Mouse (Mus musculus) hematopoietic stem cell, adult 5-6 weeks (primary cell): ENCODE measurements around the gene Mrpl49. TPM values are rescaled to one million over a fixed set of nuclear protein-coding genes. Genes with fewer than 3 reads are reported as not detected.
A peak's percentile ranks its signal among the peaks of the same experiment; 100 is the strongest.

Experiments used
- ATAC-seq, 2 experiments: fragments of 125-278 bp in 1 of 2; replicated peaks in 1 of 2; 2 replicates each; pipeline ENCODE4 v1.8.0; 2016 to 2017; ENCODE audit warnings: inconsistent platforms in 2 of 2, mild to moderate bottlenecking in 2 of 2, moderate number of reproducible peaks in 2 of 2, low read depth in 1 of 2, moderate TSS enrichment in 1 of 2; ENCODE audit not compliant: low FRiP score in 2 of 2, poor library complexity in 2 of 2, severe bottlenecking in 2 of 2, insufficient read depth in 1 of 2, low TSS enrichment in 1 of 2
- total RNA-seq: library from RNA; stranded (forward); fragments of 172-1452, 232-1000 nt; gene quantifications from 2 replicates; pipeline ENCODE4 v1.2.3, GENCODE M21; 2017

Mrpl49 gene
- total RNA-seq: 37.0 and 38.9 TPM in 2 replicates

GRCm38 (mm10) chr19:6057313-6058096 is at the start of gene Mrpl49, which contains the start of gene Fau:
Gene Mrpl49 (minus strand): TSS chr19:6057785.
Gene Fau (plus strand): TSS chr19:6057844.
- ATAC-seq: peak; percentile 80 to 81

DNA sequence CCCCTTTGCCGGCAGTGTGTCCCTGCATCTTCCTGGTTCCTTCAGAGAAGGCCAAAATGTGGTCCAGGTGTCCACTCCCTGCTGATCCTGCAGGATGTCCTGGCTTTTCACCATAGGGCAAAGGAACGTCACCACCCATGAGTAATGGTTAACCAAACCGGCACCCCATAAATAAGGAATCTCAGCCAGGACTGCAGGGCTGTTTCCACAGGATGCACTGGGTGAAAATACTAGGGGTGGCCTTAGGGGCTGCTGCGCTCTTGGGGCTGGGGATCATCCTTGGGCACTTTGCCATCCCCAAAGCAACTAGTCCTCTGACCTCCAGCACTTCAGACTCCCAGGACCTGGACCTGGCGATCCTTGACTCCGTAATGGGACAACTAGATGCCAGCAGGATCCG is 48.0 kb upstream of the Mrpl49 start, which contains the start of gene Naaladl1:
Naaladl1 (plus strand) TSS at position 197 of the 400 bp plus-strand sequence.
- no peak for ATAC-seq

DNA sequence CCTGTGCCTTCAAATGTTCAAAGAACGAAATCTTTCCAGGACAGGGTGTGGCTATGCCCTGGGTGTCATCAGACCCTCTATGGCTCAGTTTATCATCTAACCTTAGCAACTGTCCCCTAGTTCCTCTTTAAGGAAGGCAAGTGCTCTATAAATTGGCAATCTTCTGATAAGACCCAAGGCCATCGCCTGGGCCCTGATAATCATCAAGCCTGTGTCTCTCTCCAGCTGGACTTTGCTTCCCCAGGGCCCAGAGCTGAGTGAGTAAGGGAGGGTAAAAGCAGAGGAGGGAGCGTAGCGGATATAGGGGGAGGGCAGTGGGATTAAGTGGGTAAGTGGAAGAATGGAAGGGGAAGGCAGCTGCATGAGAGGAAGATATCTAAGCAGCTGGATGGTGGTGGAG is 46.9 kb upstream of the Mrpl49 start:
- ATAC-seq: no peak

GRCm38 (mm10) chr19:6102169-6102853 is 44.7 kb upstream of the Mrpl49 start:
- no peak for ATAC-seq

DNA sequence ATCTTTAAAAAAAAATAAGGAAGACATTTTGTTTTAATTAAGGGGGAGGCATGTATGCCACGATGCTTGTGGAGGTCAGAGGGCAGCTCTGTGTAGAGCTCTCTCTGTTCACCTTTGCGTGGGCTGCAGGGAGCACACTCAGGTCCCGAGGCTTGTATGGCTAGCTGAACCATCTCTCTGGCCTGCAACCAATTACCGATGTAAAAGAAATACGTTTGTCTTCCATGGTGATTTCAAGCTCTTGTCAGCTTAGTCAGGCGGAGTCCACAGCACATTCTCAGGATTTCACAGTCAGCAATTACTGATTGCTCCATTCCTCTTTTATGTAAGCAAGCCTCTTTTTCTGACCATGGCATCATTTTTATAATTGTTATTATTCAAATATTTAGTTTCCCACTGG is 43.6 kb upstream of the Mrpl49 start:
- no peak for ATAC-seq

DNA sequence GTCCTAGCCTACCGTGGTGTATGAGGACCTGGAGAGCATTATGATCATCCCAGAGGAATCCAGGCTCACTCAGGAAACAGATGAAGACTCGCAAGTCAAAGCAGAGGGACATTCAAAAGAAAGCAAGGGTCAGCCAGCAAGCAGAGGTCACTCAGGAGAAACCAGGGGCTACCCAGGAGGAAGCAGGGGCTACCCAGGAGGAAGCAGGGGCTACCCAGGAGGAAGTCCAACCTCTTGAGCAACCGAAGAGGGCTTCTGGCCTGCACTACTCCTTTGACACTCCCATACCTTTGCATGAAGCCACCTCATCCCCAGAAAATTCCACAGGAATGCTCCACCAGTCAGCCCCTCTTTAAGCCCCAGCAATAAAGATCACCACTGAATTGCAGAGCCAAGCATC is 40.3 kb upstream of the Mrpl49 start:
- ATAC-seq: no peak

- ATAC-seq: no peak
Measured at GRCm38 (mm10) chr19:6094119-6094518, 36.5 kb upstream of the Mrpl49 start, which contains the start of gene AC131692.1. Gene AC131692.1 (plus strand): TSS chr19:6094419.

DNA sequence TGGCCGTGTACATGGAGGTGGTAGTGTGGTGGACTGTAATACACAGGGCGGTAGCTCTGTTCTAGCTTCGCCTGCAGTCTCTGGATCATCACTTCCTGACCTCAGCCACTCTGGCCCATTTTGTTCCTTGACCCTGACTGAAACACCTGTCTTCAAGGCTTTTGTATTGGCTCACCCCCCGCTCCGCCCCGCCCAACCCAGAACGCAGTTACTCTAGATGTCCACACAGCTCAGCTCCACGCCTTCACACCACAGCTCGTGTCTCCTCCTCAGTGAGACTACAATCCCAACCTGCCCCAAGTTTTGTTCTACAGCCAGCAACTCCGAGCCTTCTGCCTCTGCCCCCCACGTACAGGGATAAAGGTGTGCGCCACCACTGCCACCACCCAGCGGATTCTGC is 31.3 kb upstream of the Mrpl49 start:
- no peak for ATAC-seq

- ATAC-seq: peak; percentile 62 to 74
Measured at GRCm38 (mm10) chr19:6085417-6085879, 27.9 kb upstream of the Mrpl49 start.

DNA sequence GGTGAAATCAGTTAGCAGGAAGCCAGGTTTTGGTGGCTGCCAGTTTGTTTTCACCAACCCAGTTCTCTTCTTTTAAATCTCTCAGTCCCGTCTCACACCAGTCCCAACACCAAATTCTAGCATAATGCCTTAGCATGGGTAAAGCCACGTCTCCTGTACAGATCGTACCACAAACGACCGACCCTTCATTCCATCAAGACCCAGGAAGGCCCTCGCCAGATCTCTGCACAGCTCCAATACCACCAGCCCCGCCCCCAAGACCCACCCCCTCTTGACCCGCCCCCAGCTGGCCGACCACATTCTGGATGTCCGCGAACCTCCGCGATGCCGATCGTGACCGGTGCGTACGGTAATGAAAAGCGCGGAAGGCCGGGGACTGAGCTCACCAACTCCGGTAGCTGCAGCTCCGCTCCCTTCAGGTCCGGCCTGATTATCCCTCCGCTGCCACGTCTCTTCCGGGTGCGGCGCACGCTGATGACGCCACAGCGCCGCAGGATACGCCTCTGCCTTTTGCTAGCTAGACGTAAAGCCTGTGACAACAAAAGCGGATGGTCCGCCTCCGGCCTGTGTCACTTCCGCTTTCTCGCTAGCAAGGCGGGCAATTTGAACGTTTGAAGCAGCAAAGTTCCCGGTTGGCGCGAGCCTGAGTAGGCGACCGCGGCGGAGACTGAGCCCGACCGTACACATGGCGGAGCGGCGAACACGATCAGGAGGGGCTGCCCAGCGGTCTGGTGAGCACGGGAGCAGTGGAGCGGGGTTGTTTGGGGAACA is 27.1 kb upstream of the Mrpl49 start, which contains the start of the genes Zfpl1 and Cdca5:
Zfpl1 (minus strand) TSS at position 479 of the 771 bp plus-strand sequence.
Cdca5 (plus strand) TSS at position 506 of the 771 bp plus-strand sequence.
- ATAC-seq: peak; percentile 84 to 97

- no peak for ATAC-seq
Measured at GRCm38 (mm10) chr19:6082156-6082555, 24.6 kb upstream of the Mrpl49 start, which contains the start of gene Gm28374. Gene Gm28374 (minus strand): TSS chr19:6082256.

- ATAC-seq: no peak
Measured at GRCm38 (mm10) chr19:6079983-6080480, 22.4 kb upstream of the Mrpl49 start, which contains the start of gene Tmem262. Gene Tmem262 (plus strand): TSS chr19:6080033.

- ATAC-seq: peak; percentile 87 to 97
Measured at GRCm38 (mm10) chr19:6076564-6077393, 19.2 kb upstream of the Mrpl49 start, which contains the start of gene Vps51. Gene Vps51 (minus strand): TSS chr19:6077231.

DNA sequence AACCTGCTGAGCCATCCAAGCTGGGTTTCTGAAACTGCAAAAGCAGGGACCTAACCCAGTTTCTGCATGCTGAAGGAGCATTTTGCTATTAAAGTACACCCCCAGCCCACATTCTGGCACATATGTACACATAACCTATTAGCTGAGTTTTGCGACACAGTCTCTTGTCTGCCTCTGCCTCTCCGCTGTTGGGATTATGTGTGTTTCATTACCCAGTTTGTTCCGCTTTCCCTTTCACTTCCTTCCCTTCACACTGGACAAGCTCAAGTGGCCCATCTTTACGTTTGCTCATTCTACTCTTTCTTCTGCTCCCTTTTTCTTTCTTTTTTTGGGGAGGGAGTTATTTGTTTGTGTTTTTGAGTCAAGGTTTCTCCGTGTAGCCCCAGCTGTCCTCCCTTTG is 16.3 kb upstream of the Mrpl49 start:
- no peak for ATAC-seq

- no peak for ATAC-seq
Measured at GRCm38 (mm10) chr19:6071261-6071660, 13.7 kb upstream of the Mrpl49 start.

- no peak for ATAC-seq
Measured at GRCm38 (mm10) chr19:6070571-6071250, 13.1 kb upstream of the Mrpl49 start.
